Mouse (Mus musculus): Measurements from ENCODE around the gene Nt5dc3.

The Nt5dc3 gene

DNA sequence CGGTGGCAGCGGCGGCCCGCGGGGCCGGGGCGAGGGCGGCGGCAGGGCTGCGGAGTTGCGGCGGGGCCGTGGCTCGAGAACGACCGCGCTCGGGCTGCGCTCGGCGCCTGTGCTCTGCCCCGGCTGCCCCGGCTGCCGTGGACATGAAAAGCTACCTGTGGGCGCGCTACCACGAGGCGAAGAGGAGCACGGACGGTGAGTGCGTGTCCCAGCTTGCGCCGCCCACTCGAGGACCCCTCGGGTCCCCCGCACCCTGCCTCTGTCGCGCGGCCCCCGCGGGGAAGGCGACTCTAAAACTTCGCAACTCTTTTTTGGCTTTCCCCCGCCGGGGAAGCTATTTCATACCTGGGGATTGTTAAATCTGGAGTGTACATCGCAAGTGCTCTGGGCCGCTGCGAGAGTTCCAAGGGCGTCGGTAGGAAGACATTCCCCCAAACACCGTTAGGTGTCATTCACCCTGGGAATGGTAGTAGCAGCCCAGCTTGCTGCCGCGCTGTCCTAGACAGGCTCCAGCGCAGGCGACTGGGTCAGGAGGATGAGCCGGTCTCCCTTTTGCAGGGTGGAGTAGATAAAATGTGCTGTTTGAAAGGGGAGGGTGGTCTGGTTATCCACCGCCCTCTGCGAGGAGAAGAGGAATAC is 431 bp downstream of the Nt5dc3 start:
- peak; percentile 11 for DNase-seq (ENCODE audit: low spot score)

DNA sequence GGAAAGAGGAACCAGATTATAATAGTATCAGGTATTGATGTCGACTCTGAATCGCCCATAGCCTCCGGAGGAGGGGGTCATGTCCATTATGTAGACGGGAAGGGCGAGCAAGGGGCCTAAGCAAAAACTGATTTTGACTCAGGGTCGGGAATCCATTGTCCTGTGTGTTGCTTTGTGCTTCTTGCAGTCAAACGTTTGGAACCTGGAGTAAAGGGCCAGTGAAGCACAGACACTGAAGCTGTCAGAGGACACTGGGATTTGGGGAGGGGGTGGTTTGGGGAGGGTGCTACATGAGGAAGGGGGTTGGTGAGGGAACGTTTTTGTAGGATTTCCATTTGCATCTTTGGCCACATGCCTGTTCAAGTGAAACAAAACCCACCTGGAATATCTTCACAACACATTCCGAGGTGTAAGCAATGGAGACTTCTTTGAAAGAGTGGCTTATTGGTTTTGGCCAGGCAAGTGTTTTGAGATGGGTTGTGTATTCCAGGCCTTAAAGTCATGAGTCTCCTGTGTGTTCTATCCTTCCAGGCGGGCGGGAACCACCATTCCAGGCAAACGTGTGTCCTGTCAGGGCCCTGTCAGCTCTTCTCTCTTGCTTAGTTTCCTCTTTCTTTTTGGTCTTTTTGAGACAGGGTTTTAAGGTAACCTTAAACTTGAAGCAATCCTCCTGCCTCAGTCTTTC is 1.2 kb downstream of the Nt5dc3 start:
- no peak for DNase-seq (ENCODE audit: low spot score)

GRCm38 (mm10) chr10:86781641-86782040 is 2.8 kb downstream of the Nt5dc3 start:
- DNase-seq (ENCODE audit: low spot score), result no peak

DNA sequence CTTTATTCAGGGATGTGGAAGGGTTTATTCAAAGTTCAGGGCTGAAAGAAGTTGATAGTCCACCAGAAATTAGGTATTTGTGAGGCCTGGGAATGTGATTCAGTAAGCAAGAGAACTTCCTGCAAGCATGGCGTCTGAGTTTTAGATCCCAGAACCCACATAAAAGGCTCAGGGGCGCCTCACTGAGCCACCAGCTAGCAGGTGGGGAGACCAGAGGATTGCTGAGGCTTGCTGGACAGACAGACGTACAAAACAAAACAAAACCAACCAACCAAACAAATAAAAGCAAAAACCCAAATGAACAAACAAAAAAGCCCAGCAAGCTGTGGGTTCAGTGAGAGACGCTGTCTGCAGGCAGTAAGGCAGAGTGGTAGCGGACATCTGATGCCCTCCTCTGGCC is 3.9 kb downstream of the Nt5dc3 start:
- DNase-seq (ENCODE audit: low spot score), result no peak

DNA sequence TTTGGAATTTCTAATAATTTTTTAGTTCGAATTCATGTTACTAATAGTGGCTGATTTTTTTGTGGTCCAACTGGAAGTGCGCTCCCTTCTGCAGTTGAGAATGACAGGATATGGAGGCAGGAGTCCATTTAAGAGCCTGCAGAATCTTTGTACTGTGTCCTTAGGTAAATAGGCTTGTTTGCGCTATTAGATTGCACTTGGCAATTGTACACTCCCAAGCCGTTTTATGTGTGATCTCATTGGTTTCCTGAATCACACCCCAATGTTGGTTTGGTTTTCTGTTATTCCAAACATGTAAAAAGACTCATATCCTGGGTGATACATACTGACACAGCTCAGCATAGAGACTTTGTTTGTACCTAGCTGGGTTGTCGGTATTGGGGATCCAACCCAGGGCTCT is 4.8 kb downstream of the Nt5dc3 start:
- no peak for DNase-seq (ENCODE audit: low spot score)

DNA sequence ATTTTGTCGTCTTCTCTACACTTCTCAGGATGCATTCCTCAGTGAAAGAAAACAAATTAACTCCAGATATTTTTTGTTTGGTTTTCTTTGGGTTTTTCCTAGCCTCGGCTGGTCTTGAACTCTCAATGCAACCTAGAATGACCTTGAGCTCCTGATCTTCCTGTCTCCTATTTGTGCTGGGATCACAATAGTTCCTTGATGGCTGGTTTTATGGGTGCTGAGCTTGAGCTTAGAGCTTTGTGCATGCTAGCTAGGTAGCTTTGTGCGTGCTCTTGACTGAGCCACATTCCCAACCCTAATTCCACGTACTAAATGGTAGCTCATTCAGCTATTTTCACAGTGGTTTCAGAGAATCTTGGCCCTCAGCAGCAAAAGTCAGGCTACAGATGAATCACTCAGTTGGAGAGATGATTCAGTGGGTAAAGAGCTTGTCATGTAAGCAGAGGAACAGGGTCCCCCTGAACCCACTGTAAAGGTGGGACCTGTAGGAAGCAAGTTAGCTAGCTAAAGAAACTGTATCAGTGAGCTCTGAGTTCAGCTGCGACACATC is 5.4 kb downstream of the Nt5dc3 start:
- no peak for DNase-seq (ENCODE audit: low spot score)

GRCm38 (mm10) chr10:86785396-86785795 is 6.6 kb downstream of the Nt5dc3 start:
- DNase-seq (ENCODE audit: low spot score), result no peak

- DNase-seq (ENCODE audit: low spot score), result no peak
Measured at GRCm38 (mm10) chr10:86786083-86786482, 7.3 kb downstream of the Nt5dc3 start.

DNA sequence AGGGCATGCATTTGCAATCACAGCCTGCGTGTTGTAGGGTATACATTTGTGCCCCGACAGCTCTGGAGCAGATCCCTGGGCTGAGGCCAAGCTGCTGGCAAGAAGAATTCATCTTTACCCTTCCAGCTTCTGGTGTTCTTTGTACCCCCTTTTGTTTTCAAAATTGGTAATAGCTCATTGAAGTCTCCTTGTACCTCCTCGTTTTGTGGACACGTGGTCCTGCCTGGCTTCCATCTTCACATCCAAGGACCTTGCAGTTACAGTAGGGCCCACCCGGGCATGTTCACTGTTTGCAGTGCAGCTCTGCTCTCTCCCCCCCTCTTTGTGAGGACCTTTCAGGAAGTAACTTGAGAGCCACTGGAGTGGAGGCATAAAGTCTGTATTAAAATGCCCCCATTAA is 9.4 kb downstream of the Nt5dc3 start:
- DNase-seq (ENCODE audit: low spot score), result no peak

DNA sequence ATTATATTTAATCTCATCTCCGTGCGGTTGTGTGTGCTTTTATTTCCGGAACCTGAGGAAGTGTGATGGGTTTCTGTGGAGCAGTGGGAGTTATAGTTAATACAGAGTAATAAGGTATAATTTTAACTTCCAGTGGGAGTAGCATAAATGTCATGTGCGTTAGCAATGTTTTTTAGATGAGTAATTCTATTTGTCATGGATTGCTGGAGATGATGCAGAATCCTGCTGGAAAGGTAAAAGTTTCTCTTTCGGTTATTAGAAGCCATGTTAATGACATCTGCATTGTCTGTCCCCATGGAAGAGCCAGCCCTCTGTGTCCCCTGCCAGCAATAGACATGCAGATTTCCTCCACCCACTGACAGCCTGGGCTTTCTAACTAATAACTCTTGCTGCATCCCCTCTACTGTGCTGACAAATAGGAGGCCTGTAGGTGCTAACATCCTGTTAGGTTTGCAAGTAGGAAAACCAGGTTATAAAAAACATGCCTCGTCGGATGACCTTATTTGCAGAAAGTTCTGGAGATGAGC is 10.4 kb downstream of the Nt5dc3 start:
- DNase-seq (ENCODE audit: low spot score), result no peak

GRCm38 (mm10) chr10:86791507-86792184 is 12.8 kb downstream of the Nt5dc3 start:
- no peak for DNase-seq (ENCODE audit: low spot score)

DNA sequence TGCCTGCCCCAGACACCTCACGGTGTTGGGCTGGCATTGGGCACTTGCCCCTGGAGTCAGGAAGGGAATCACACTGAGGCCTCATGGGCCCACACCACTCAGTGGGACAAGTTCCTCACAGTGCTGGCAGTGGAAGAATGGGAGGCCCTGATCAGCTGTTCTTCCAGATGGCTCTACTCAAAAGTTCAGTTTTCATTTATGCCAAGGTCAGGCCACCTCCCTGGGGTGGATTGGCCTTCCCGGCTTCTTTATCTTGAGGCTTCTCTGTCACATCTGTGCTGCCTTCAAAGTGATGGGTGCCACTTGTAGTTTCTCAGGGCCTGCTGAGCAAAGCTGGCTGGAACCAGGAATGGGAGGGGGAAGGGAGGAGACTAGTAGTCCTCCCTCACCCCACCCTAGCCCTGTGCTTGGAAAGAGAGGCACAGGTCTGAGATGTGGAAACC is 14.7 kb downstream of the Nt5dc3 start:
- DNase-seq (ENCODE audit: low spot score), result peak; percentile 56

- DNase-seq (ENCODE audit: low spot score), result no peak
Measured at GRCm38 (mm10) chr10:86794196-86794595, 15.4 kb downstream of the Nt5dc3 start.

DNA sequence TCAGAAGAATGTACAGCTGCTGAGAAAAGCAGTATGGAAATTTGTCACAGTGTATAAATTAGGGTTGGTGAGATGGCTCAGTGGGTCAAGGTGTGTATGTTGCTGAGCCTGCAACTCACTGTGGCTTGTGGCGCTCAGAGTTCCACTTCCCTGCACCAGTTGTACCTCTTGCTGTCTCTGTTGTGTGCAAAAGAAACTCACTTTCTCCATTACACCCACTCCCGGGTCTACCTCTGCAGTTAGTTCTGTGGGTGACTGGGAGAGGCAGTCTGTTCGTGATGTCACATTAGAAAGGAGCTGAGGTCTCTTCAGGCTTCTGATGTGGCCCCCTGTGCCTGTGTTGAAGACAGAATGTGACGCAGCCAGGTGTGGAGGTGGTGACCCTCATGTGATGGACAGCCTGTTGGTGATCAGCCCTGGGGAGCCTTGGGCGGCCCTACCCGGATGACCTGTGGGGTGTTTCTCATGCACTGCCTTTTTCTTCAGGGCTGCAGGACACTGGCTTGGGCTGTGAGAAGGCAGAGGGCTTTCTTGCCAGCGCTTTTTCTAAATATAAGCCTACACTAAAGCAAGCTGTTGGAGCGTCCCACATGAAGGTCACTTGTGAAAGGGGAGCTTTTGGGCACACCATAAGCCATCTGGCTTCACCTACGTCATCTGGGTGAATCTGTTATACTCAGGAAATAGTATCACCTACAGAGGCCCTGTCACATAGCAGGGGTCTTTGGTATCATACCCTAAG is 16.2 kb downstream of the Nt5dc3 start:
- no peak for DNase-seq (ENCODE audit: low spot score)

DNA sequence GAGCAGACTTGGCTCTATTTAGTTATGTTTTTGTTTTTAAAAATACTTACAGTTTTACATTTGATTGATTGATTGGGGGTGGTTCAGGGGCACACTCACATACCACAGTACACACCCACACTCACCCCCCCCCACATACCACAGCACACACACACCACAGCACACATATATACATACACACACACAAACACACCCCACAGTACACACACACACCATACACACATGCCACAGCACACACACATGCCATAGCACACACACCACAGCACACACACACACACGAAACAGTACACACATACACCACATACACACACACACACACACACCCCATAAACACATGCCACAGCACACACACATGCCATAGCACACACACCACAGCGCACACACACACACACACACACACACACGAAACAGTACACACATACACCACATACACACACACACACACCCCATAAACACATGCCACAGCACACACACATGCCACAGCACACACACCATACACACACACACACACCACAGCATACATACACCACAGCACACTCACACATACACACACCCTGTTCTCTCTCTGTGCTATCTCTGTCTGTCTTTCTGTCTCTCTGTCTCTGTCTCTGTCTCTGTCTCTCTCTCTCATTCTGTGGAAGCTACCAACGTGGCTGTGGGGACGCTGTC is 17.4 kb downstream of the Nt5dc3 start:
- DNase-seq (ENCODE audit: low spot score), result no peak

DNA sequence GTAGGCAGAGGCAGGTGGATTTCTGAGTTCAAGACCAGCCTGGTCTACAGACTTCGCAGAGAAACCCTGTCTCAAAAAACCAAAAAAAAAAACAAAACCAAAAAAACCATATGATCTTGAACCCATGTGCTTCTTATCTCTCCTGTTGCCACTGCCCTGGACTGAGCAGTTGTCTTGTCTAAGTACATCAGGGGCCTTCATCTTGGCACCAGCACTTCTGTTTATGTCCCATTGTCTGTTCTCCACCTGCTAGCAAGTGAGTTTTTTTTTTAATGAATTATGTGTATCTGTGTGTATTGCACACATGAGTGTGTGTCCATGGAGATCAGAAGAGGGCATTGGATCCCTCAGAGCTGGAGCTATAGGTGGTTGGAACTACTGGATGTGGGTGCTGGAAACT is 28.6 kb downstream of the Nt5dc3 start:
- DNase-seq (ENCODE audit: low spot score), result no peak

DNA sequence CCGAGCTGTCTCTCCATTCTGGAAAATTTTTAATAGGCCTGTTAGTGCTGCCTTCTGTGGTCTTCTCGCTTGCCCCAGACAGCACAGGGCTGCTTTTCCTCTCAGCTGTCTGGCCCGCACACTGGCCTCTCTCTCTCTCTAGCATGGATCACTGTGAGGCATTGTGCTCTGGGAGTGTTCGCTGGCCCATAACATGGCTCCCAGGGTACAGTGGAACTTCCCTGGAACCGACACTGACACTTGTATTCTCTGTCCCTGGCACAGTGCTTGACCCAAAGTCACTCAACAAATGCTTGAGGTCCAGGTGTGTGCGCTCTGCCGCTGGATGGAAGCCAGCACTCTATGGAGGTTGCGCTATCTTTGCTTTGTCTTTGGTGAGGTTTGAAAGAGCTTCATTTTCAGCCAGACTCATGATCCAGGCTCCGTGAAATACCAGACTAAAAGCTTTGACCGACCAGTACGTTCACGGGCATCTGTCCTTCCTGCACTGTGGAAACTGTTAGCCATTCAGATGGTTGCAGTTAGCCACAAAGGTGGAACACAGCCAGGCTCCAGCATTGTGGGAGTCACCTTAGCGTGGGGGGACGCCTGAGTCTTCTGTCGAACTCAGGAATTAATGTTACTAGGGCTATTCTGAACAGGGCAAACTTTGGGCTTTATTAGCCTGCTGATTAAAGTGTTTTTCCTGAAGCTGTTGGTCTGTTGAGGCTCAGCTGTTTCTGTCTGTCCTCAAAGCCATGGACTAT is 29.4 kb downstream of the Nt5dc3 start:
- DNase-seq (ENCODE audit: low spot score), result no peak

DNA sequence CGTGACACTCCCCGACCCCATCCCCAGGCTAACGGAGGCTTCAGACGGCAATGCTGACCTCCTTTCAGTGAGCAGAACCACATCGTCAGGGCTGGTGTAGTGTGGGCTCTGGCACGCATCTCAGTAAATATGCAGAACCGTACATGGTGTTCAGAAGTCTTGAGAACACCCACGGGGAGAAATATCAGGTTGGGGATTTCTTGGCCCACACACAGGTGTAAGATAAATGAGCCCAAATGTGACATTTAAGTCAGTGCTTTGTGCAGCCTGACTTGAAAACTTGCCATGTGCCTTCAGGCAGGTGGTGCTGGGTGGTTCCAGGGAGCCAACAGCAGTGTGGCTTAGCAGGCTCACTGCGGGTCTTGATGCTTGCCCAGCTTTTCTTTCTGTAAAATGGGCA is 31.2 kb downstream of the Nt5dc3 start:
- DNase-seq (ENCODE audit: low spot score), result no peak

GRCm38 (mm10) chr10:86810612-86811011 is 31.8 kb downstream of the Nt5dc3 start:
- DNase-seq (ENCODE audit: low spot score), result no peak

- peak; percentile 83 for DNase-seq (ENCODE audit: low spot score)
Measured at GRCm38 (mm10) chr10:86814292-86815131, 35.7 kb downstream of the Nt5dc3 start.

Data from ovary, adult 18-20 months (tissue).